Mouse (Mus musculus): ENCODE measurements around the gene Pcca.

Gene Pcca

GRCm38 (mm10) chr14:122736806-122737205 is 202.7 kb downstream of the Pcca start:
- DNase-seq (ENCODE audit: low read depth, low spot score), result no peak

GRCm38 (mm10) chr14:122747860-122748842 is 214.0 kb downstream of the Pcca start:
- DNase-seq (ENCODE audit: low read depth, low spot score), result no peak

- no peak for DNase-seq (ENCODE audit: low read depth, low spot score)
Observed at GRCm38 (mm10) chr14:122751552-122751951, 217.4 kb downstream of the Pcca start.

- no peak for DNase-seq (ENCODE audit: low read depth, low spot score)
Observed at GRCm38 (mm10) chr14:122753278-122753677, 219.2 kb downstream of the Pcca start.

GRCm38 (mm10) chr14:122754311-122754710 is 220.2 kb downstream of the Pcca start:
- DNase-seq (ENCODE audit: low read depth, low spot score), result no peak

GRCm38 (mm10) chr14:122755559-122755958 is 221.4 kb downstream of the Pcca start:
- no peak for DNase-seq (ENCODE audit: low read depth, low spot score)

- no peak for DNase-seq (ENCODE audit: low read depth, low spot score)
Observed at GRCm38 (mm10) chr14:122756671-122757070, 222.5 kb downstream of the Pcca start.

GRCm38 (mm10) chr14:122759890-122760289 is 225.8 kb downstream of the Pcca start:
- no peak for DNase-seq (ENCODE audit: low read depth, low spot score)

- DNase-seq (ENCODE audit: low read depth, low spot score), result no peak
Observed at GRCm38 (mm10) chr14:122760803-122761202, 226.7 kb downstream of the Pcca start.

- no peak for DNase-seq (ENCODE audit: low read depth, low spot score)
Observed at GRCm38 (mm10) chr14:122762603-122763002, 228.5 kb downstream of the Pcca start.

- DNase-seq (ENCODE audit: low read depth, low spot score), result no peak
Observed at GRCm38 (mm10) chr14:122765951-122766350, 231.8 kb downstream of the Pcca start.

GRCm38 (mm10) chr14:122766448-122766847 is 232.3 kb downstream of the Pcca start:
- DNase-seq (ENCODE audit: low read depth, low spot score), result no peak

GRCm38 (mm10) chr14:122784701-122785100 is 250.6 kb downstream of the Pcca start:
- DNase-seq (ENCODE audit: low read depth, low spot score), result no peak

GRCm38 (mm10) chr14:122788199-122788598 is 254.1 kb downstream of the Pcca start:
- no peak for DNase-seq (ENCODE audit: low read depth, low spot score)

- no peak for DNase-seq (ENCODE audit: low read depth, low spot score)
Observed at GRCm38 (mm10) chr14:122790111-122790510, 256.0 kb downstream of the Pcca start.

- DNase-seq (ENCODE audit: low read depth, low spot score), result no peak
Observed at GRCm38 (mm10) chr14:122793368-122793767, 259.2 kb downstream of the Pcca start.

GRCm38 (mm10) chr14:122800296-122800695 is 266.2 kb downstream of the Pcca start:
- no peak for DNase-seq (ENCODE audit: low read depth, low spot score)

- no peak for DNase-seq (ENCODE audit: low read depth, low spot score)
Observed at GRCm38 (mm10) chr14:122821002-122821401, 286.9 kb downstream of the Pcca start.

GRCm38 (mm10) chr14:122823791-122824190 is 289.7 kb downstream of the Pcca start:
- no peak for DNase-seq (ENCODE audit: low read depth, low spot score)

- no peak for DNase-seq (ENCODE audit: low read depth, low spot score)
Observed at GRCm38 (mm10) chr14:122825464-122825863, 291.3 kb downstream of the Pcca start.

- no peak for DNase-seq (ENCODE audit: low read depth, low spot score)
Observed at GRCm38 (mm10) chr14:122830433-122830832, 296.3 kb downstream of the Pcca start.

- no peak for DNase-seq (ENCODE audit: low read depth, low spot score)
Observed at GRCm38 (mm10) chr14:122833666-122834065, 299.5 kb downstream of the Pcca start.

GRCm38 (mm10) chr14:122834753-122835152 is 300.6 kb downstream of the Pcca start:
- no peak for DNase-seq (ENCODE audit: low read depth, low spot score)

Data from WW6 (cell line).